Mouse (Mus musculus) telencephalon, adult 2 months (tissue): ENCODE measurements around the gene Yipf1.
"Not testable (repeated sequence)": the region's sequence is repeated elsewhere in the genome, so short reads cannot be mapped to it uniquely, and the experiment has no call there.

Experiments
- DNase-seq: peaks from one replicate; pipeline ENCODE4 v3.0.0-alpha.2; 2011; ENCODE audit warnings: low read depth, low spot score

The Yipf1 gene

DNA sequence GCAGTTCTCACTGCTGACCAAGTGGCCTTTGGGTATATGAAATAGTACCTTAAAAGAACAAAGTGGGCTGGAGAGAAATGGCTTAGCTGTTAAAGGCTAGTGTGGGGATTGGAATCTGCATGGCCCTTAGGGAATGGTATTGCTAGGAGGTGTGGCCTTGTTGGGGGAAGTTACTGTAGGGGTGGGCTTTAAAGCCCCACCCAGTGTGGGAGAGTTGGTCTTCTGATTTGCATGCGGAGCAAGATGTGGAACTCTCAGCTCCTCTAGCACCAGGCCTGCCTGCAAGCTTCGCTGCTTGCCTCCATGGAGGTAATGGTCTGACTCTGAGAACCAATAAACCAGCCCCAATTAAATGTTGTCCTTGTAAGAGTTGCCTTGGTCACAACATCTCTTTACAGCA lies 6.9 kb downstream of the Yipf1 start:
- DNase-seq, result no peak

- DNase-seq, result no peak
Measured at GRCm38 (mm10) chr4:107323113-107323512, 8.9 kb downstream of the Yipf1 start.

- DNase-seq, result no peak
Measured at GRCm38 (mm10) chr4:107328530-107328929, 14.4 kb downstream of the Yipf1 start.

GRCm38 (mm10) chr4:107333514-107333913 lies 19.4 kb downstream of the Yipf1 start:
- no peak for DNase-seq

GRCm38 (mm10) chr4:107336356-107336755 lies 22.2 kb downstream of the Yipf1 start:
- no peak for DNase-seq

DNA sequence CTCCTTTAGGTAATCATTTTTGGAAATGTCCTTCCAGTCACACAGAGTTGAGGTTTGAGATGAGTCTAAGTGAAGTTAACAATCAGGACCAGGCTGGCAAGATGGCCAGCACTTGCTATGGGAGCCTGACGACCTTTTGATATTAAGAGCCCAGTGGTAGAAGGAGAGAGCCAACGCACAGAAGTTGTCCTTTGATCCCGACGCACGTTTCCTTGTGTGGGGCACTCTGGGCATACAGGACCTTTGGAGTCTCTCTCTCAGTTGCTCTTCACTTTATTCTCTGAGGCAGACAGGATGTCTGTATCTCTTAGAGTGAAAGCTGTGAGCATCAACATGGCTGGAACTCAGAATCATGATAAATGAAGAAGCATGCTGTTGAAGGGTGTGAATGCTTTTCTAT lies 23.3 kb downstream of the Yipf1 start:
- DNase-seq, result no peak

DNA sequence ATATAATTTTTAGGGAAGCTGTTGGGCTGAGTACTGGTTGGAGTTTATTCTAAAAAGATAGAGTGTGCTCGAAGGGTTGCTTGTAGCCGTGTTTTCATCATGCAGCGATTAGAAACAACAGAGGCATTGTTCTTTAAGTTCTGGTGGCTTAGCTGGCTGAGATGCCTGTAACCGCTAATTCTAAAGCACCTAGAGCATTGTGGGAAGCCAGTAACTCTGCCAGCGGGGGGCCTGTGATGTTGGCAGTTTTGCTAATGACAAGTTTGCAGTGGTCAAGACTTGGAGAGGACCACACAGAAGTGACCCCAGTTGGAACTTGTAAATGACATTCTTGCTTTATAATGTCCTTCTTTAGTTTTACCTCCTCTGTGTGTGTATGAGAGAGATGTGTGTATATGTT lies 27.2 kb downstream of the Yipf1 start:
- DNase-seq, result no peak

DNA sequence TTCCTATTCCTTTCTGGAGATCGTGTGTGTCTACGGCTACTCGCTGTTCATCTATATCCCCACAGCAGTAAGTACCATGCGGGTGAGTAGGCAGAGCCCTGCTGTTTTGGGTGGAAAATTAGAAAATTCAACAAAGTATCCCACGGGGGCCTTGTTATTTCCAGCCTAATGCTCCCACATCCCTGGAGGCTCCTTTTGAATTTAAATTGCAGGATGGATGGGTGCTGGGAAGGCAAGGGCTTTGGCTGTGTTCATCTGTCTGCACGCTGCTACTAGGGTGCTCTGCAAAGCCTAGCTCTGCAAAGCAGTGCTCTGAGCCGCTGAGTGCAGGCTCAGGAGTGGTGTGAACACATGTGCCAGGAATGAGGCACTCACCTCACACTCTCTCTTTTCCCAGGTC lies 30.4 kb downstream of the Yipf1 start:
- DNase-seq, result peak; percentile 43

GRCm38 (mm10) chr4:107347221-107347620 lies 33.1 kb downstream of the Yipf1 start:
- DNase-seq, result no peak

DNA sequence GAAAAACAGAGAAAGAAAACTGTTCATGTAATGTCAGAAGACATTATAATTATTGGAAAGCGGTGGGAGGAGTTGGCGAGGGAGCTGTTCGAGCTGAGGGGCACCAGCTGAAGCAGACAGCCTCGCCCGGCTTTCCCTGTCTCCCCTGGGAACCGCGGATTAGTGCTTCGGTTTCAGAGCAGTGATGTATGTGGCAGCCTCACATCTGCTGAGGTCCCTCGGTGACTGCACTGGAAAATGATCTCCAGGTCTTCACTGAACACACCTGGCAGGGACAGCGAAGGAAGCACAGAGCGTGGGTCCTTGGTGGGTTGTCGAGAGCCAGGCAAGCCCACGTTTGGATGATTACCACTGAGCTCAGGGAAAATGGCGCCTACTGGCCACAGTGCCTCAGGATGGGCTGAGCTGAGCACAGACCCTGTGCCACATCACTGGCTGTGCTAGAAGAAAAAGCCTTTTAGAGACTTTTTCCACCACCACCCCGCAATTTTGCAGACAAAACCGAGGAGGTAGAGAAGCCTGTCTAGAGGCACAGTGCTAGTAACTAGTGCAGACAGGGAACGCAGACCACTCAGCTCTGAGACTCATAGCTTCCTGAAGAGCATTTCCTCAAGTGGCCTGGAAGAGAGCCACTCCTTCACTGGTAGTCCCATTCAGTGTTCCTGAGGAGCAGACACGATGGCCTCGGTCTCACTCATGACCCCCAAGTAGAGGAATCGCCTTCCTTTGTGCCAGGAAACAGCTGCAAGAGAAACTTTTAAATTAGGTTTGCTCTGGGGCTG lies 34.6 kb downstream of the Yipf1 start:
- DNase-seq, result no peak

- no peak for DNase-seq
Measured at GRCm38 (mm10) chr4:107349311-107350008, 35.3 kb downstream of the Yipf1 start.

DNA sequence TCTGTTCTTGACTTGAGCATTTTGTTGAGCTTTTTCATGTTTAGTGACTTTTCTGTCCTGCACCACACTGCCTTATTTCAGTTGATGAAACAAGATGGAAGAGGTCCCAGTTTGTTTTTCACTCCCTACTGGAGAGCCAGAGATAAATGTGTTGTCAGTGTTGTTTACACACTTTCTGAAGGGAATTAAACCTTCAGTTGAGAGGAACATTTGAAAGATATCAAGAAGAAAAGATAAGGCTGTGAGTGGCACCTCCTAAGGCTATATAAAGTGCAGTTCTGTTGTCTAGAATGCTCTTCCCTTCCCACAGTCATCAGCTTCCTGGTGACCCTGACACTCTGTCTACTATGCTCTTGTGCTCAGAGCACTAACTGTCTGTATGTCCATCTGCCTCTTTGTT lies 37.2 kb downstream of the Yipf1 start:
- DNase-seq, result no peak

GRCm38 (mm10) chr4:107353612-107354011 lies 39.4 kb downstream of the Yipf1 start:
- no peak for DNase-seq

DNA sequence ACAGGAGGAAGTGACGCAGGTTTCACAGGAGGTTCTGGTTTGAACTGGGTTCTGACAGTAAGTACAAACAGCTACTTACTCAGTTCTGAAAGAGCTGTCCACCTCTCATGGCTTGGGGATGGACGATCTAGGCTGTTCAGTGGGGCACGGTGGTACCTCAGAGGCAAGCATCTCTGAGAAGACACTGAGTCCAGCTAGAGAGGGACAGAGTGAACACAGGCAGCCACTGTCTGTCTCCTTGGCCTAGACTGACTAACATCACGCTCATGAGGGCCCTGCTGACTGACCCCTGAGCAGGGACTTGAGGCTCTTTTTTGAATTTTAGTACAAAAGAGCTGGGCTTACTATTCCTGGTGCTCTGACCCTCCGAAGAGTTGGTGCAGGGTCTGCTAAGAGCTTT lies 40.0 kb downstream of the Yipf1 start:
- DNase-seq, result no peak

DNA sequence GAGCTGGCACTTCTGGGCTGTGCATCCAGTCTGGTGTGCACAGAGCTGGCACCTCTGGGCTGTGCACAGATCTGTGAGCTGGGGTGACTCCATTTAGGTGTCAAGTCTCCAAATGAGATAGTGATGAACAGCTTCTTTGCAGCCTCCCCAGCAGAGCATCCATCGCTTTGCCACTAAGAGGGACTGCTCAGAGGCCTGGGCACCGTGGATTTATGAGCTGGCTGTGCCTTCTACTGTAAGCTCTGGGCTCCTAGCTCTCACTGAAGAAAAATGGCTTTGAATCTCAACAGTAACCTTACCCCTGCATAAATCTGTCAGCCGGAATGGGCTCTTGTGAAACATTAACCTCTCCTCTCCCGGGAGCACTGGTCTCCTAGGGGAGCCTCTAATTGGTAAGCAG lies 40.4 kb downstream of the Yipf1 start:
- no peak for DNase-seq

- DNase-seq, result not testable (repeated sequence)
Measured at GRCm38 (mm10) chr4:107357172-107357571, 43.0 kb downstream of the Yipf1 start.

DNA sequence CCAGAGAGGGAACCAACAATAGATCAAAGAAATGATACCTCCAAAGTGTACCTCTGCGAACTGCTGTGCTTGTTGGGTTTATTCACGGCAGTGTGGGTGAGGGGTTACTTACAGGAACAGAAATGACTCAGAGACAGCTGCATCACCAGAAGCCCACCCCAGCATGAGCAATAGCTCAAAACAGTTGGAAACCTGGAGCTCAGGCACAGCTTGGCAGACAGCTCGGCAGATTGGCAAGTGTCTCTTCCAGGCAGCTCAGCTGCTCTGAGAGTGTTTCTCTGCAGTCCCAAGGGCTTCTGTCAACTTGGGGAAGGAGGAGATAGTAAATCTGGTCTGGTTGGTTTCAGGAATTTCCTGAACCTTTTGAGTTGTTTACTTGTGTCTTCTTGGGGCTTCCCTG lies 44.3 kb downstream of the Yipf1 start:
- DNase-seq, result no peak

DNA sequence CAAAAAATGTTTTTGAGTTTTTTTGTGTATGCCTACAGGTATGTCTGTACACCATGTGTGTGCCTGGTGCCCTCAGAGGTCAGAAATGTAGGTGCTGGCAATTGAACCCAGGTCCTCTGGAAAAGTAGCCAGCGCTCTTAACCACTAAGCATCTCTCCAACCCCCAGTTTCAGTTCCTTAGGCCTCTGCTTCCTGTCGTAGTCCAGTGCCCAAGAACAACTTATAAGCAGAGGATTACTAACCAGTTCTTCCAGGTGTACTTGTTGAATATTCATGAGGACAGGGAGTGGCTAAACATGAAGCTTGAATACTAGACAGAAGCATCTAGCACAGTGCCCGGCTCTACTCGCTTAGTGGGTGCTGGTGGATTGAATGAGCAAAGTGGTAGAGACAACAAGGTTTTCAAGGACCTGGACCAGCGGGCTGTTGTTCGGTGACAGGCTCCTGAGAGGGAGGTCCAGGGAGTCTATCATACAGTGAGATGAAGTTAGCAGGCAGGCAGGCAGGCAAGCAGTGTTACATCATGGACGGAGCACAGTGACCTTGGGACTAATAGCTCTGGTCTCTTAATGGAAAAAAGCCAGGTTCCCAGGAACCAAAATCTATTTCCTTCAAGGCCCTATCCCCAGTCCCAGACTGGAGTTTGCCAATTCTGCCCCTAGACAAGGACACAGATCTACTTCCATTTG lies 46.4 kb downstream of the Yipf1 start:
- DNase-seq, result no peak

DNA sequence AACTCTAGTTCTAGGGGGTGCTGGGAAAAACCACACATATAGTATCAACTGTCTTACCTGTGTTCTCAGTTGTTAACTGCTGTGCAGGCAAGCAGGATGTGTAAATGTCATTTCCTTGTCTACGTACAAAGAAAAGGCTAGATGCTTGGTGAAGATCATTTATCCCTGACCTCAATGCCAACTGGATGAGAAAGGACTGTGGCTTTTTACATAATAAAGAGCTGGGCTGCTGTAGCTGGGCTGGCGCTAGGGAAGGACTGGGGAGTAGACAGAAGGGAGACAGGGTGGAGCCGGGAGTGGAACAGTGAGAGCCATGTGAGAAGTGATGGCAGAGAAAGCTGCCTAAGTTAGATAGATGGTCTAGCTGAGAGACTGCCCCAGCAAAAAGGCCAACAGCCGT lies 48.6 kb downstream of the Yipf1 start:
- no peak for DNase-seq

GRCm38 (mm10) chr4:107363573-107363972 lies 49.4 kb downstream of the Yipf1 start:
- DNase-seq, result no peak

DNA sequence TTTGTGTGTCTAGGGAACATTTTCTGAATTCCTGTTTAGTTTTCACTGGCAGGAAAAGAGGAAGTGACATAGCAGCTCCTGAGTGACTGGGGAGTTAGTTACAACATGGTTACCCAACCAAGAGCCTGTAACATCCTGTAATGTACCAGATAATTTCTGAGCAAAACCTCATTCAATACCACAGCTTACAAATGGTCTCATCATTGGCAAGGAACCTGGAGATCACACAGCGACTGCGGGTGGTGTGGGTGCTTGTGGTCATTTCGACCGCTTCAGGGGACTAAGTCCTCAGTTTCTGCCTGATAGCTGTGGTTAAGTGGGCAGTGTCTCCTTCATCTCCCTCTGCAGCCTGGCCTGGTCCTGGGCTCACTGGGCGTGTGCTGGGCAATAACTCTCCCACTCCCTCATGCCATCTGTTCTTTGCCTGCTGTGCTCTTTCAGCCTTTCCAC lies 50.1 kb downstream of the Yipf1 start:
- no peak for DNase-seq

DNA sequence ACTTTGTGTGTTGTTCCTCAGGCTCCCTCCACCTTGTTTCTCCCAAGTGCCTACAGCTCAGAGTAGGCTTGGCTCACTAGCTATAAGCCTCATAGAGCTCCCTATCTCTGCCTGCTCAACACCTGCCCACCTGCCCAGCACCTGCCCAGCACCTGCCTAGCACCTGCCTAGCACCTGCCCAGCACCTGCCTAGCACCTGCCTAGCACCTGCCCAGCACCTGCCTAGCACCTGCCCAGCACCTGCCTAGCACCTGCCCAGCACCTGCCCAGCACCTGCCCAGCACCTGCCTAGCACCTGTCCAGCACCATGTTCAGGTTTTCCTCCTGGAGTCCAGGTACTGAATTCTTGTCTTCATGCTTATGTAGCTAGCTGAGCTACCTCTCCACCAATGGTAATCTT lies 52.2 kb downstream of the Yipf1 start:
- DNase-seq, result not testable (repeated sequence)
